Mouse (Mus musculus): Measurements from ENCODE around the gene St8sia6. TPM values are rescaled to one million over a fixed set of nuclear protein-coding genes. Genes with fewer than 3 reads are reported as not detected.
A peak's percentile ranks its signal among the peaks of the same experiment; 100 is the strongest.

St8sia6 gene
- total and polyA plus RNA-seq, 2 experiments from 2014 or later = 1.2 to 1.3 TPM

DNA sequence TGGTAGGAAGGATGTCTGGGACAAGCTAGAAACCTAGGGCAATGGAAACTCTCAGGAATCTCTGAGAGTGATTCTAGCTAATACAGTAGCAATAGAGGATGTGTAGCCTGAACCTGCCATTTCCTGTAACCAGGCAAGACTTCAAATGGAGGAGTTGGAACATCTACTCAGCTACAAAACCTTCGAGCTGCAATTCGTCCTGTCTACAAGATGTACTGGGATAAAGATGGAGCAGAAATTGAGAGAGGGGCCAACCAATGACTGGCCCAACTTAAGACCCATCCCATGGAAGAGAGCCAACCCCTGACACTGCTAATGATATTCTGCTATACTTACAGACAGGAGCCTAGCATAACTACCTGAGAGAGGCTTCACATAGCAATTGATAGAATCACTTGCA, 6.8 kb upstream of the St8sia6 start:
- Histone ChIP-seq H3K9me3 (ENCODE audit: low read length) (no peaks in the 10 kb centered on the region), H3K4me3 (ENCODE audit: low read depth, low read length) (no peak overlapping the region), H3K4me1 (ENCODE audit: insufficient read depth) (no peaks in the 10 kb centered on the region), H3K4me2 (ENCODE audit: low read depth) (no peak overlapping the region), H3K9ac (no peak overlapping the region), H3K27ac (ENCODE audit: low read depth, low read length) (no peak overlapping the region), H3K36me3 (ENCODE audit: insufficient read depth) (no peaks in the 10 kb centered on the region), H3K27me3 (ENCODE audit: insufficient read depth, low read length) (no peaks in the 10 kb centered on the region)
- 93% methylated on average over 2 of the region's 2 CpGs for WGBS
- DNase-seq = no peak
- no peak for ATAC-seq
- no peak for TF ChIP-seq CTCF (IDR thresholded peaks at IDR 0.05; ENCODE audit: low read depth)

DNA sequence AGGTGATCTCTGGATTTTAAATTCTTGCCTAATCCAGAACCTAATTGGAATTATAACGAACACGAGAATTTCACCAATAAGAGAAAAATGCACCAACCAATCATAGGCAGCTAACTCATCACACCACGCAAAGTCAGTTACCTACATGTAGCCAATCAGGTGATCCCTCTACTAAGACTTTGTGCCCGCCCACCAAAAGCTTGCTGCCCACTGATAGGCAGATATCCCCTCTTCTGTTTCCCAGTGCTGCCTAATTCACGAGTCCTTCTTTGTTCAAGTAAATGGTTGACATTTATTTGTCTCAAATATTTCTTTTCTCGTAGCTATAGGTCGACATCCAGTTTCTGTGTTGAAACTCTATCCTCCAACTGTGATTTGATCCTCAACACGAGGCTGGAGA, 582 bp upstream of the St8sia6 start:
- Histone ChIP-seq H3K27ac (ENCODE audit: low read depth, low read length) (no peak overlapping the region), H3K4me1 (ENCODE audit: insufficient read depth) (peaks cover 8% of the 10 kb centered on the region; the same call in 1 of the 2 replicates), H3K4me3 (ENCODE audit: low read depth, low read length) (no peak overlapping the region), H3K36me3 (ENCODE audit: insufficient read depth) (no peaks in the 10 kb centered on the region), H3K9ac (no peak overlapping the region), H3K4me2 (ENCODE audit: low read depth) (no peak overlapping the region), H3K27me3 (ENCODE audit: insufficient read depth, low read length) (peaks cover 12% of the 10 kb centered on the region), H3K9me3 (ENCODE audit: low read length) (no peaks in the 10 kb centered on the region)
- 86% methylated on average over 8 of the region's 8 CpGs for WGBS
- DNase-seq = no peak
- no peak for TF ChIP-seq CTCF (IDR thresholded peaks at IDR 0.05; ENCODE audit: low read depth)
- no peak for ATAC-seq

DNA sequence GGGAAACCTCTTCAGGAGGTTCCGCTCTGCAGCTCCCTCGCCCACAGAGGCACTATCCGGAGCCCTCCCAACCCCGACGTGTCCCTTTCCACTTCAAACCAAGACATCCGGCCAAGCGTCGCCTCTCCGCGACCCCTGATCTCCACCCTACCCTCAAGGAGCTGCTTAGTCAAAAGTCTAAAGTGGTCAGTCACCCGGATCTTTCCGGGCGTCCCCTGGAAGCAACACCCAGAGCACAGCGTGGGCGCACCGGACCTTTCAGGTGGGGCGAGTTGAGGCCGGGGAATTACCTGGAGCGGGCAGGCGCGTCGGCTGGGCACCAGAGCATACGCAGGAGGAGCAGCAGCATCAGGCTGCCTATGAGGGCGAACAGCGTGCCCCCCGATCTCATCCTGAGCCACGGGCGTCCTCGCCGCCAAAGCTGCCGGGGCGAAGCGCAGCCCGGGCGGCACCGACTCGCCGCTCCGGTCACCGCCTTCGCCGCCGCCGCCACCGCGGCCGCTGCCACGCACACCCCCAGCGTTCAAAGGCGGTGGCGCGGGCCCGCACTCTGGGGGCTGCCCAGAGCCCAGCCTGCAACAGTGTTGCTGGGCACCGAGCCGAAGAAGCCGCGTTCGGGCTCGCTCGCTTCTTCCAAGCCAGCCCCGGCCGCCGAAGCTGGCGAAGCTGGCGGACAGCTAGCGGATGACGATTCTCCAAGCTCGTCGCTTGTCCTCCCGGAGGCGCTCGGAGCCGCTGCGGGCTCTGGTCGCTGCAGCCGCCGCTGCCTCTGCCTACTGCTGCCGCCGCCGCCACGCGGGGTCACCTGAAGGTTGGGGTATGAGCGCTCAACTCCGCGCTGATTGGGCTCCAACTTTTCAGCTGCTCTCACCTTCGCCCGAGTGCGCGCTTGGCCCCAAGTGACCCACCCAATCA, 553 bp downstream of the St8sia6 start:
- Histone ChIP-seq H3K4me2 (ENCODE audit: low read depth) (peak overlapping the region; percentile 97), H3K27ac (ENCODE audit: low read depth, low read length) (no peak overlapping the region), H3K4me1 (ENCODE audit: insufficient read depth) (peaks cover 8% of the 10 kb centered on the region; the same call in 1 of the 2 replicates), H3K36me3 (ENCODE audit: insufficient read depth) (no peaks in the 10 kb centered on the region), H3K4me3 (ENCODE audit: low read depth, low read length) (peak overlapping the region; percentile 60), H3K9me3 (ENCODE audit: low read length) (no peaks in the 10 kb centered on the region), H3K27me3 (ENCODE audit: insufficient read depth, low read length) (peaks cover 12% of the 10 kb centered on the region), H3K9ac (peak overlapping the region; percentile 56)
- peak; percentile 16; the same call in 1 of the 2 replicates for TF ChIP-seq CTCF (IDR thresholded peaks at IDR 0.05; ENCODE audit: low read depth)
- DNase-seq (peak; percentile 59), ATAC-seq (peak; percentile 92)
- WGBS = 1% methylated on average over 88 of the region's 89 CpGs

DNA sequence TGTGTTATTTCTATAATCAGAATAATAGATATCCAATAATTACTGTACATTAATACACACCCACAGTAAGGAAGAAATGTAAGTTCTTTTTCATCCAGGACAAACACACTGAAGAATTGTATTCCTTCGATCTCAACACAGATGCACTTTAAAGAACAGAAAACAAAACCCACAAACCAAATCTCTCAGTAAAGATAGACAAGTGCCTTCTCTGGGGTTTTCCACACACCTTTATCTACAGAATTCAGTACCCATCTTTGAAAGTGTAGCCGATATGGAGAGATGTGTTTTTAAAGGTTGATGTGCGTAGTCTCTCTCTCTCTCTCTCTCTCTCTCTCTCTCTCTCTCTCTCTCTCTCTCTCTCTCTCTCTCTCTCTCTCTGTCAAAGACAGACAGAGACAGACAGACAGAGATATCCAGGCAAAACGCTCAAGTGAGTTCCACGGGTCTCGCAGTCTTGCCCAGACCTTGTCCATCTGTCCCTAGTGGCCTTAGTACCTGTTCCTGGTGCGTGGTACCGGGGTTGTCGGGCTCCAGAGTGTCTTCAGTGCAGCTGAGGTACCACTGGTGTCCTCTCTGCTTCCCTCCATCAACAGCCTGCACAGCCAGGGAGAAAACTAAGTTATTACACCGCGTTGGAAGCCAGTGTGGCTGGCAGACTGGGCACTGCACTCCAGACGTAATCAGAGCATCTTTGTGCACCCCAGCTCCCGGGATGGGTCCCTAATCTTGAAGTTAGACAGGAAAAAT, 1.4 kb downstream of the St8sia6 start:
- Histone ChIP-seq H3K36me3 (ENCODE audit: insufficient read depth) (no peaks in the 10 kb centered on the region), H3K4me3 (ENCODE audit: low read depth, low read length) (peak overlapping the region; percentile 60), H3K4me1 (ENCODE audit: insufficient read depth) (peaks cover 8% of the 10 kb centered on the region; the same call in 1 of the 2 replicates), H3K4me2 (ENCODE audit: low read depth) (peak overlapping the region; percentile 97), H3K27ac (ENCODE audit: low read depth, low read length) (no peak overlapping the region), H3K9me3 (ENCODE audit: low read length) (no peaks in the 10 kb centered on the region), H3K9ac (peak overlapping the region; percentile 56; the same call in 1 of the 2 replicates), H3K27me3 (ENCODE audit: insufficient read depth, low read length) (peaks cover 12% of the 10 kb centered on the region)
- TF ChIP-seq CTCF (IDR thresholded peaks at IDR 0.05; ENCODE audit: low read depth) = no peak
- 0 out of 2 replicates have a peak, but pooled peaks have one; percentile 3 for ATAC-seq
- DNase-seq = peak; percentile 7
- WGBS = 41% methylated on average over 13 of the region's 13 CpGs

DNA sequence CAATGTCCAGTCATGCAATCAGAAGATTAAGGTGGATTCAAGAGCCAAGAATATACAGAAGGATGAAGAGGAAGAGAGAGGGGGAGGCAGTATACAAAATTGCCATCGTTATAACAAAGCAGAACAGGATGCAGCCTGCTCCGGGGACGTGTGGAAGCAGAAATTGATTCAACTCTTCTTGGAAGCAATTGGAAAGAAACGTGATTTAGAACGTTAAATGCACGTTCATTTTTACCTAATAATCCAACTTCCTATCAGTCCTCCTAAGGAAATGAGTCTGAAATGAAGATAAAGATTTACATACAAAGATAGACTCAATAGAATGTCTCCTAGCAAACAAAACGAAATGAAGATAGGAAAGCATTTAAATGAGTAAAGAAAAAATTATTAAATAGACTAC, 2.3 kb downstream of the St8sia6 start:
- no peak for ATAC-seq

DNA sequence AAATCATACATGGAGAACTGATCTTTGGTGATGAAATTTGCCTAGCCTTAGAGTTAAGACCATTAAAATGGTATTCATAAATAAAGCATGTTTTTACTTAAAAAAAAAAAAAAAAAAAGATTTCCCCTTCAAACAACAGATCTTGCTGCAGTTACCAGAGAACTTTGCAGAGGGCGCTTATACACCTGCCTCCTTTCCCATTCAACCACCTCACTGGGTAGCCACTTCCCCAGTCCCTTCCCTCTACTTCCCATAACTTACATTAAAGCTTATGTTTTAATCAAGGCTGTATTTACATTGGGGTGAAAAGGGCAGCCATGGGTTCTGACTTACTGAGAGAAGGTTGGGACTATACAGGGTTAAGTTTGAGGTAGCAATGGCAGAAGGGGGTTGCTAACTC, 4.5 kb downstream of the St8sia6 start:
- Histone ChIP-seq H3K4me3 (ENCODE audit: low read depth, low read length) (no peak overlapping the region), H3K9ac (no peak overlapping the region), H3K4me1 (ENCODE audit: insufficient read depth) (peaks cover 8% of the 10 kb centered on the region; the same call in 1 of the 2 replicates), H3K9me3 (ENCODE audit: low read length) (no peaks in the 10 kb centered on the region), H3K4me2 (ENCODE audit: low read depth) (no peak overlapping the region), H3K36me3 (ENCODE audit: insufficient read depth) (no peaks in the 10 kb centered on the region), H3K27ac (ENCODE audit: low read depth, low read length) (no peak overlapping the region), H3K27me3 (ENCODE audit: insufficient read depth, low read length) (peaks cover 12% of the 10 kb centered on the region)
- ATAC-seq (no peak), DNase-seq (no peak)
- WGBS = 57% methylated on average over 1 of the region's 1 CpGs
- TF ChIP-seq CTCF (IDR thresholded peaks at IDR 0.05; ENCODE audit: low read depth) = no peak

More for the DNA sequence above, 2.3 kb downstream of the St8sia6 start:
- H3K9ac ChIP-seq = no peak overlapping the region
- no peak overlapping the region for H3K4me2 ChIP-seq (ENCODE audit: low read depth)
- H3K27ac ChIP-seq (ENCODE audit: low read depth, low read length) = no peak overlapping the region
- H3K4me3 ChIP-seq (ENCODE audit: low read depth, low read length) = no peak overlapping the region
- DNase-seq = no peak
- WGBS = 69% methylated on average over 7 of the region's 7 CpGs
- H3K4me1 ChIP-seq (ENCODE audit: insufficient read depth) = peaks cover 8% of the 10 kb centered on the region; the same call in 1 of the 2 replicates
- peaks cover 12% of the 10 kb centered on the region for H3K27me3 ChIP-seq (ENCODE audit: insufficient read depth, low read length)
- no peaks in the 10 kb centered on the region for H3K36me3 ChIP-seq (ENCODE audit: insufficient read depth)
- no peaks in the 10 kb centered on the region for H3K9me3 ChIP-seq (ENCODE audit: low read length)
- no peak for TF ChIP-seq CTCF (IDR thresholded peaks at IDR 0.05; ENCODE audit: low read depth)
